Mouse (Mus musculus): ENCODE data around the gene 1700012A03Rik. TPM values are rescaled to one million over a fixed set of nuclear protein-coding genes. Genes with fewer than 3 reads are reported as not detected.

The 1700012A03Rik gene
- total and polyA plus RNA-seq, 3 experiments = not detected

GRCm38 (mm10) chr6:32093312-32093711 is 43.3 kb downstream of the 1700012A03Rik start:
- Histone ChIP-seq H3K4me1 (ENCODE audit: control insufficient read depth in 1 of 2, insufficient read depth in 2 of 2) (no peaks in the 10 kb centered on the region), H3K4me2 (ENCODE audit: insufficient read depth, low read depth, poor library complexity, severe bottlenecking) (no peak overlapping the region), H3K4me3 (replicated peaks in 1 of 3; ENCODE audit: low read depth in 2 of 3, low read length in 2 of 3, poor library complexity in 1 of 3) (no peak overlapping the region), H3K9ac (ENCODE audit: insufficient read depth, low read depth) (no peak overlapping the region), H3K9me3 (replicated peaks; ENCODE audit: low read length) (no peaks in the 10 kb centered on the region), H3K79me2 (replicated peaks; ENCODE audit: control insufficient read depth, extremely low read depth, insufficient read depth, poor library complexity, severe bottlenecking) (no peaks in the 10 kb centered on the region), H3K27me3 (replicated peaks) (peaks cover 21% of the 10 kb centered on the region), H3K27ac (ENCODE audit: insufficient read depth, low read depth) (no peak overlapping the region), H3K36me3 (replicated peaks in 1 of 2; ENCODE audit: control insufficient read depth in 1 of 2, insufficient read depth in 1 of 2, low read length in 1 of 2) (no peaks in the 10 kb centered on the region)
- in situ Hi-C loops (cut with MboI; ENCODE audit: low pct_ligation_motif_present, low pct_unique_long_range_greater_than_20kb, low sequenced_read_pairs) (no loop called here), dilution Hi-C loops (cut with MboI; ENCODE audit: extremely low pct_ligation_motif_present, extremely low pct_unique_long_range_greater_than_20kb, low sequenced_read_pairs) (no loop called here)
- no peak for DNase-seq (ENCODE audit: extremely low read depth)
- TF ChIP-seq PAX5 (IDR thresholded peaks at IDR 0.05; ENCODE audit: low read length) (no peak), MAX (IDR thresholded peaks at IDR 0.05; ENCODE audit: low read length) (no peak), TBP (conservative IDR thresholded peaks at IDR 0.05; ENCODE audit: low read depth, low read length) (no peak), TCF12 (IDR thresholded peaks at IDR 0.05; ENCODE audit: low read depth, low read length) (no peak), EP300 (IDR thresholded peaks at IDR 0.05; ENCODE audit: low read length) (no peak), MAFK (IDR thresholded peaks at IDR 0.05; ENCODE audit: insufficient replicate concordance, low read length) (no peak)

DNA sequence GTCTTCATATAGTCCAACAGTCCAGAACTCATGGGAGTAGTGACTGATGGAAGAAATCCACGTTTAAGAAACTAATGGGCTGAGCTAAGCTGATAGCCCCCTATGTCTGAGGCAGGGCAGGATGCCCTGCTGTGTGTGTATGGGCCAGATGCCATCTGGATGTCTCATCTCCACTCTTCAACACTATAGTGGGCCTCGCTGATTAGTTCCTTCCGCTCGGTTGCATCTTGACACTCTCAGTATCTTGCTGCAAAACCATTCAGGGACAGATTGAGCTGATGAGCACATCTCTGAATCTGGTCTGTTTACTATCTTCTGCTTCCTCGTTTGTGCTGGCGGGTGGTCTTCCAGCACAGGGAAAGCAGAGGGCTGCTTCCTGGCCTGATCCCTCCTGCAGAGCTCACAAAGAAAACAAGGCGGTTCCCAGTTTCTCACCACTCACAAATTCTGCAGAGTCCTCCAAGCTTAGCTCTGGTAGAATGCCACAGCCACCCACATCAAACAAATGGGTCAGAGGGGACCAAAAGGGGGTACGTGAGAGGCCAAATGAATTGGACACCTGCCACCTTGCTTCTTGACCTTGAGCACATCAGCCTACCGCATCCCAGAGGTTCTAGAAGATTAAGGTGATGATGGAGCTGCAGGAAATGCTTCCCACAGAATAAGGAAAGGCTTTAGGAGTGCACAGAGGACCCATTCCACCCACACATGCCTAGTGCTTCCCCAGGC is 55.7 kb downstream of the 1700012A03Rik start:
- Histone ChIP-seq H3K4me3 (replicated peaks in 1 of 3; ENCODE audit: low read depth in 2 of 3, low read length in 2 of 3, poor library complexity in 1 of 3) (no peak overlapping the region), H3K36me3 (replicated peaks in 1 of 2; ENCODE audit: control insufficient read depth in 1 of 2, insufficient read depth in 1 of 2, low read length in 1 of 2) (no peaks in the 10 kb centered on the region), H3K4me1 (ENCODE audit: control insufficient read depth in 1 of 2, insufficient read depth in 2 of 2) (no peaks in the 10 kb centered on the region), H3K9me3 (replicated peaks; ENCODE audit: low read length) (no peaks in the 10 kb centered on the region), H3K27me3 (replicated peaks) (peaks cover 78% of the 10 kb centered on the region), H3K4me2 (ENCODE audit: insufficient read depth, low read depth, poor library complexity, severe bottlenecking) (no peak overlapping the region), H3K79me2 (replicated peaks; ENCODE audit: control insufficient read depth, extremely low read depth, insufficient read depth, poor library complexity, severe bottlenecking) (no peaks in the 10 kb centered on the region), H3K27ac (ENCODE audit: insufficient read depth, low read depth) (no peak overlapping the region), H3K9ac (ENCODE audit: insufficient read depth, low read depth) (no peak overlapping the region)
- dilution Hi-C loops (cut with MboI; ENCODE audit: extremely low pct_ligation_motif_present, extremely low pct_unique_long_range_greater_than_20kb, low sequenced_read_pairs) (no loop called here), in situ Hi-C loops (cut with MboI; ENCODE audit: low pct_ligation_motif_present, low pct_unique_long_range_greater_than_20kb, low sequenced_read_pairs) (no loop called here)
- no peak for DNase-seq (ENCODE audit: extremely low read depth)
- no peak for TF ChIP-seq CHD1 (IDR thresholded peaks at IDR 0.05; ENCODE audit: low read depth, low read length)
- TF ChIP-seq TBP (conservative IDR thresholded peaks at IDR 0.05; ENCODE audit: low read depth, low read length) = no peak
- no peak for TF ChIP-seq MEF2A (IDR thresholded peaks at IDR 0.05; ENCODE audit: borderline replicate concordance, low read depth, low read length)
- TF ChIP-seq KAT2A (IDR thresholded peaks at IDR 0.05; ENCODE audit: insufficient replicate concordance, low read length) = no peak
- TF ChIP-seq SIN3A (IDR thresholded peaks at IDR 0.05; ENCODE audit: low read length) = no peak
- TF ChIP-seq SMC3 (IDR thresholded peaks at IDR 0.05; ENCODE audit: low read depth, low read length) = no peak
- TF ChIP-seq NRF1 (IDR thresholded peaks at IDR 0.05; ENCODE audit: low read depth, low read length) = no peak
- TF ChIP-seq ZMIZ1 (IDR thresholded peaks at IDR 0.05; ENCODE audit: low read depth, low read length) = no peak
- TF ChIP-seq IRF4 (IDR thresholded peaks at IDR 0.05; ENCODE audit: low read depth, low read length) = no peak
- no peak for TF ChIP-seq JUN (IDR thresholded peaks at IDR 0.05; ENCODE audit: insufficient read depth, low read depth, low read length)
- no peak for TF ChIP-seq USF2 (conservative IDR thresholded peaks at IDR 0.05; ENCODE audit: low read depth, low read length)
- TF ChIP-seq MXI1 (IDR thresholded peaks at IDR 0.05; ENCODE audit: low read depth, low read length) = no peak
- no peak for TF ChIP-seq ZKSCAN1 (IDR thresholded peaks at IDR 0.05; ENCODE audit: borderline replicate concordance, low read depth, low read length)
- TF ChIP-seq CTCF (conservative IDR thresholded peaks at IDR 0.05 in 1 of 2, IDR thresholded peaks at IDR 0.05 in 1 of 2; ENCODE audit: low read depth in 2 of 2, low read length in 2 of 2) = no peak
- no peak for TF ChIP-seq TCF12 (IDR thresholded peaks at IDR 0.05; ENCODE audit: low read depth, low read length)
- TF ChIP-seq POLR2AphosphoS2 (IDR thresholded peaks at IDR 0.05; ENCODE audit: low read depth, low read length) = no peak

Data from CH12.LX (cell line).